Mouse (Mus musculus) brown adipose tissue, adult 24 weeks (tissue): ENCODE measurements around the gene Bhmt2. TPM values are rescaled to one million over a fixed set of nuclear protein-coding genes. Genes with fewer than 3 reads are reported as not detected.

Experiments
- H3K27ac ChIP-seq: fragments of 200-500 bp; replicated peaks from 2 replicates; pipeline ENCODE4 v1.5.1; 2012; ENCODE audit warnings: low read depth, mild to moderate bottlenecking, low read length
- H3K4me1 ChIP-seq: fragments of 200-500 bp; 2 replicates; pipeline ENCODE4 v1.6.1; 2012; ENCODE audit warnings: low read length, mixed read lengths; ENCODE audit not compliant: control insufficient read depth, insufficient read depth, insufficient read length
- H3K4me3 ChIP-seq: fragments of 200-500 bp; 2 replicates; pipeline ENCODE4 v1.5.1; 2012; ENCODE audit warnings: low read depth, mild to moderate bottlenecking, low read length, moderate library complexity; ENCODE audit not compliant: insufficient read depth
- polyA plus RNA-seq: library from polyadenylated mRNA; stranded (reverse); fragments of >200 nt; gene quantifications from 2 replicates; pipeline ENCODE4 v1.2.4, GENCODE M21; 2012; ENCODE audit not compliant: missing spikeins, insufficient read depth, insufficient read length

The Bhmt2 gene
- polyA plus RNA-seq = not detected in 2 replicates

DNA sequence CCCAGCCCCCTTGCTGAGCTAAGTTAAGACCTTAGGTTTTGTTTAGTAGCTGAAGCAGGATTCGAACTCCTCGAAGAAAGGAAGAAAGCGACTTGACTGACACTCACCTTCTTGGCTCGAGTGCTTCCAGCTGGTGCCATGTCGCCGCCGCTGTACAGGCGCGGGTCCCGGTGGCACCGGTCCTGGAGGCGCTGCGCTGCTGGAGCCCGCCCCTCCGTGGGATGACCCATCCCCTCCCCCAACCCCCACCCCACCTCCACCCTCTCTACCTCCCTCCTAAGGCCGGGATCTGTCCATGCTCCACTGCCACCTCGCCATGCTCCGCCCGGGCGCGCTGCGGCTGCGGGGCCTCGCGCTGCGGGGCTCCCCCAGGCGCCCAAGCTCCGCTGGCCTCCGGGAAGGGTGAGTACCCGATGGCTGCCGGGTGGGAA lies at the start of gene Bhmt2, which contains the start of gene Dmgdh:
Gene Bhmt2 (minus strand): TSS at position 172 of the 431 bp plus-strand sequence.
Gene Dmgdh (plus strand): TSS at position 303 of the 431 bp plus-strand sequence.
- Histone ChIP-seq H3K4me3 (no peak within 1 kb of the TSS), H3K4me1 (no peaks in the 10 kb centered on the region), H3K27ac (no peak within 1 kb of the TSS)

DNA sequence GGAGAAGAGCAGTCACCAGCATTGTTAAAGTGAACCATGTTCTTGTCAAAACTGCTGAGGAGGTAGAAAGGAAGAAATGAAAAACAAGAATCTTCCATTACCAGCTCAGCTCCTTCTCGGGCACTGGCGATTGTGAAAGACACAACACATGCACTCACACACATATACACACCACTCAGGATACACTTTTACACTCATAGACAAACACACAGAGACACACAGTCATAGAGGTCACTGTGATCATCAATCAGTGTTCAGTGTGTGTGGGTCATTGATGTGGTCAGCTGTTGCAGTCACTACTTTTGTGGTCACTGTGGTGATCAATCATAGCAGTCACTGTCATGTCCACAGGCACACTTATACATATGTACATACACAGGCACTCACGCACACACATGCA lies 49.4 kb upstream of the Bhmt2 start:
- H3K27ac ChIP-seq = no peak overlapping the region
- no peak overlapping the region for H3K4me3 ChIP-seq
- no peaks in the 10 kb centered on the region for H3K4me1 ChIP-seq

DNA sequence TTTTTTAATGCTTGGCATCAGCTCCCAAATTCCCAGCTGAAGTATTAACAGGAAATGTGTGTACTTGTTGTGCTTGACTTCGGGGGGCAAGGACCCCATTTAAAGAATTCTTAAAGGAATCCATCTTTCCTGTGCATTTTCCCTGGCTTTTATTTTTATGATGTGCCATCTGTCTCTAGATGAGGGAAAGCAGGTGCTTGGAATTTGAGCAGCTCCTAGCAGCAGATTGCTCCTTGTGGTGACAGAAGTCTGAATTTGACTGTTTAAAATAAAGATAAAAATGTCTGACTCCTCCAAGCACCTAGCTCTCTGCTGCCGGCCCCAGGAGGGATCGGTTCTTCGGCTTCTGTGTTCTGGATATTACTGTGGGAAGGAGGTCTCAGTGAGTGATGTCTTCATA lies 47.8 kb upstream of the Bhmt2 start:
- no peak overlapping the region for H3K4me3 ChIP-seq
- no peaks in the 10 kb centered on the region for H3K4me1 ChIP-seq
- H3K27ac ChIP-seq = no peak overlapping the region

DNA sequence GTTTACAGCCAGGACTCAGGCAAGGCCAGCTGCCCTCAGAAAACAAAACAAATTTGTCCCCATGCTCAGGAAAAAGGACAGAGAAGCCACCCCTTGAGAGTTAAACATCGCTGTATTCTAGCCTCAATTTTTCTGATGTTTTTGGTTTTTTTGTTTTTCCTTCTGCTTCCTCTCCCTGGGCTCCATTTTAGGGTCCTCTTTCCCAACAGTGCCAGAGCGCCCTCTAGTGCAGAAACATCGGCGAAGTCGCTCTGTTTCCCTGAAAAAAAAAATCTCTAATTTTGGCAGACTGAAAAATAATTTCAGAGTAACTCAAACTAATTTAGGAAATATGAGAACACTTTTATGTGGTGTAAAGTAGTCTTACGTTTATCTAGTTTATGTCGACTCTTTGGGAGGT lies 44.8 kb upstream of the Bhmt2 start:
- Histone ChIP-seq H3K27ac (no peak overlapping the region), H3K4me3 (no peak overlapping the region), H3K4me1 (no peaks in the 10 kb centered on the region)

DNA sequence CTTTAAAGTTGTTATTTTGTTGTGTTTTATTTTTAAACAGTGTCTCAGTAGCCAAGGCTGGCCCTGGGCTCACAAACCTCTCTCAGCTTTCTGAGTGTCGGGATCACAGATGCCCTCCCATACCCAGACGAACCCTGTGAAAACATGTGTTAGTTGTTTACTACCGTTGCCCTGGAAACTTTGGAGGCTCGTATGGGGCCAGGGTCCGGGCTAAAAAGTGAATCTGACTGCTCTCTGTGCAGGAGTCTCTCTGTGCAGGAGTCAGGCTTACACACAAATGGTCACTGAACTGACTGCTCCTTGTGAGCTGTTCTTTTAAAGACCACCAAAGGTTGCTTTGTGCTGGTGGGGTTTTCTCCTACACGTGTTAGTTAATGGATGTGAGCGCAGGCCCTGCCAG lies 43.0 kb upstream of the Bhmt2 start:
- Histone ChIP-seq H3K27ac (no peak overlapping the region), H3K4me3 (no peak overlapping the region), H3K4me1 (no peaks in the 10 kb centered on the region)

DNA sequence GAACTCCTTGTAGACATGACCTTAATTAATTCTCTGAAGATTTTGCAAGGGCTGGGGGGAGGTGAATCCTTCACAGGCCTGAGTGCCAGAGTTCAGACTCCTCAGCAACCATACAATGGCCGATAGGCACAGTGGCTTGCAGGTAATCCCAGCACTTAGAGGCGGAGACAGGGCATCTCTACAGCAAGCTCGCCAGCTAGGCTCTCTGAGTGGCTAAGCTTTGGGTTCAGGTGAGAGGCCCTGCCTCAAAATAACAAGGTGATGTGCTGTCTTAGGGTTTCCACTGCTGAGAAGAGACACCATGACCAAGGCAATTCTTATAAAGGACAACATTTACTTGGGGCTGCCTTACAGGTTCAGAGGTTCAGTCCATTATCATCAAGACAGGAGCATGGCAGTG lies 39.7 kb upstream of the Bhmt2 start:
- Histone ChIP-seq H3K4me1 (no peaks in the 10 kb centered on the region), H3K4me3 (no peak overlapping the region), H3K27ac (no peak overlapping the region)

DNA sequence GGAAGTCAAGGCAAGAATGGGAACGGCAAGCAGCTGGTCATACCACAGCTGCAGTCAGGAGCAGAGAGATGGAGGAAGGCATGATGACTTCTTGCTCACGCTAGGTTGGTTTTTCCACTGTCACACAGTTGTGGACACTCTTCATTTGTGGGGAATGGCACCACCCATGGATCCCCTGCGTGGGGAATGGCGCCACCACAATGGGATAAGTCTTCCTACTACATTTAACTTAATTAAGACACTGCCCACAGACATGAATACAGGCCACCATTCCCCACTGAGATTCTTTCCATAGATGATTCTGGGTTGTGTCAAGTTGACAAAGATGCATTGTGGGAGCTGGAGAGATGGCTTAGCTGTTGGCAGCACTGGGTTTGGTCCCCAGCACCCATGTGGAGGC lies 38.3 kb upstream of the Bhmt2 start:
- Histone ChIP-seq H3K4me3 (no peak overlapping the region), H3K27ac (no peak overlapping the region)

DNA sequence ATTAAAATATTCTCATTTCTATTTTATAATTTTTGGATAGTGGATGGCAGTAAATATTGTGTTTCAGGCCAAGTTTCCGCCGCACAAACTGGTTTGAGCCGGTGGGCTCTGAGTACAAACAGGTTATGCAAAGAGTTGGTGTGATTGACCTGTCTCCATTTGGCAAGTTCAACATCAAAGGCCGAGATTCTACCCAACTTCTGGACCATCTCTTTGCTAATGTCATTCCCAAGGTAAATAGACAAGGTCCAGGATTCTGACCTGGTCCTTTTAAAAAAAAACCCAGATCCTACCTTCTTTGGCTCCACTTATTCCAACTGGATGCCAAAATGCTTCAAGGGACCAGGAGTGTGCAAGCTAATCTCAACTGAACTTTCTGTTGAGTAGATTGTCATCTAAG lies 37.1 kb upstream of the Bhmt2 start:
- no peak overlapping the region for H3K27ac ChIP-seq
- H3K4me3 ChIP-seq = no peak overlapping the region
- H3K4me1 ChIP-seq = no peaks in the 10 kb centered on the region

More for the DNA sequence above, 38.3 kb upstream of the Bhmt2 start:
- no peaks in the 10 kb centered on the region for H3K4me1 ChIP-seq

DNA sequence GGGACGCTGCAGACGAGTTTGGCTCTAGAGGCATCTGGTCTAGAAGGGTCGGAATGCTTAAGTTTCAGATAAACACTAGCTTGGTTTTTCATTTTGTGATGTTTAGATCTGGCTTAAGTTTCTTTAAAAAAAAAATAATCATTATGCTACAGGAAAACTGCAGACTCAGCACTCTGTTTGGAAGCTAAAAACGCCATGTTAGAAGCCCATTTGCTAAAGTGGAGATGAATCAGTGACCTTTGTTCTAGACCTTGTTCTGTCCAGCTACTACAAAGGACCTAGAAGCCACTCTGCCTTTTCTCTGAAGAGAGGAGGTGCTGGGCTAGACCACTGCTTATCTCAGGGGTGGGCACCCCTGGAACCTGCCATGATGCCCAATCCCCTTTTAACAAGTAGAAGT lies 36.2 kb upstream of the Bhmt2 start:
- Histone ChIP-seq H3K27ac (no peak overlapping the region), H3K4me1 (no peaks in the 10 kb centered on the region), H3K4me3 (no peak overlapping the region)

DNA sequence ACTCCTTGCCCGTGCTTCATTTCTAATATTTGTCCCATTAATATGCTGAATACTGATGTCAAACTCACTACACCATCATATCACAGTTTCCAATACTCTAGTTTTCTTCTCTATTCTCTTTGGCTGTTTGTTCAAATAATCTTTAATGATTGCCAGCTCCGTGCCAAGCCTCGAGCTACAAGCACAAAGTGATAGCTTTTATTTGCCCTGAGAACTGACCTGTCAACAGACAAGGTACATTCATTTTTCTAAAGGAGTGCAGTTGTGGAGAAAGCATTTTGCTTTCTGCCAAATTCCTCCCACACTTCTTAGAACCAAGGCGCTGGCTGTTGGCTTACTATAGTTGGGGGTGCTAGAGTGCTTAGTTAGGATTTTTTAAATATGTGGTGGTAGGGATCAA lies 33.2 kb upstream of the Bhmt2 start:
- no peak overlapping the region for H3K4me3 ChIP-seq
- H3K27ac ChIP-seq = no peak overlapping the region
- H3K4me1 ChIP-seq = no peaks in the 10 kb centered on the region

DNA sequence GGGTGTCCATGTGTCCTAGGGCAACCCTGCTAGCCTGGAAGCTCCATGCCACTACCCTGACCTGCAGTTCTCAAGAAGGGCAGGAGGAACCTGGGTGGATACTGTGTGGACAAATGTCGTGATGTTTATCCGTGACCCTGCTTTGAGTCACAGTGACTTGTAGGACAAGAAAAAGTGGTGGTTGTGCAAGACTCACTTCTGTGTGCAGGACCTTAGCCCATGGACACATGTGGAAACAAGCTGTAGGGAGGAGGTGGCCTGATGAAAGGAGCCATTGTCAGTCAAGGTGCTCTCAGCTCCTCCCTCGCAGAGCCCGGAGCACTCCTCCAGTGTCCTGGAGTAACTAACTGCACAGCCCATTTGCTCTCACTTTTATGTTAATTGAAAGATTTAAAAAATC lies 31.6 kb upstream of the Bhmt2 start:
- Histone ChIP-seq H3K27ac (no peak overlapping the region), H3K4me1 (no peaks in the 10 kb centered on the region), H3K4me3 (no peak overlapping the region)

DNA sequence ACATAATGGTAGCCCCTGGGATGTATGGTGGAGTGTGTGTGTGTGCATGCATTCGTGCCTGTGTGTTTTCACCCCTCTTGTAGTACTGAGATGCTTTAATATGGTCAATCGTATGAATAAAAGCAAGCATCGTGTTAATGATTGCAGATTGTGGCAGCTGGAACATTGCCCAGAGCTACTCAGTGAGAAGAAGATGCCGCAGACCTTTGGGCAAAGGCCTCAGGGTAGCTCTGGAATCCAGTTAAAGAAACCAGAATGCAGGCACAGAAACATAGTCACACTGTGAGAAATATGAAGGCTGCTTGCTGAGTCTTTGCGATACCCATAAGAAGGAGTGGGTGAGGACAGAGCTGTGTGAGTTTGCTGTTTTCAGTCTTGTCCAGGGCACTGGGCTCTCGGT lies 24.8 kb upstream of the Bhmt2 start:
- H3K4me3 ChIP-seq = no peak overlapping the region
- no peak overlapping the region for H3K27ac ChIP-seq
- H3K4me1 ChIP-seq = no peaks in the 10 kb centered on the region

DNA sequence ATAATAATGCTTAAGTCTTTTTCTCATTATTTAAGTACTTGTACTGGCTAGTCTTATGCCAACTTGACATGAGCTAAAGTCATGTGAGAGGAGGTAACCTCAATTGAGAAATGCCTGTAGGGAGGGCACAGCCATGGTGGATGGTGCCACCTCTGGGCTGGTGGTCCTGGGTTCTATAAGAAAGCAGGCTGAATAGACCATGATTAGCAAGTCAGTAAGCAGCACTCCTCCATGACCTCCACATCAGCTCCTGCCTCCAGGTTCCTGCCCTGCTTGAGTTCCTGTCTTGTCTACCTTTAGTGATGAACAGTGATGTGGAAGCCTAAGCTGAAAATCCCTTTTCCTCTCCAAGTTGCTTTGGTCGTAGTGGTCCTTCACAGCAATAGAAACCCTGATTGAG lies 16.7 kb upstream of the Bhmt2 start:
- H3K4me1 ChIP-seq = no peaks in the 10 kb centered on the region
- no peak overlapping the region for H3K4me3 ChIP-seq
- no peak overlapping the region for H3K27ac ChIP-seq

DNA sequence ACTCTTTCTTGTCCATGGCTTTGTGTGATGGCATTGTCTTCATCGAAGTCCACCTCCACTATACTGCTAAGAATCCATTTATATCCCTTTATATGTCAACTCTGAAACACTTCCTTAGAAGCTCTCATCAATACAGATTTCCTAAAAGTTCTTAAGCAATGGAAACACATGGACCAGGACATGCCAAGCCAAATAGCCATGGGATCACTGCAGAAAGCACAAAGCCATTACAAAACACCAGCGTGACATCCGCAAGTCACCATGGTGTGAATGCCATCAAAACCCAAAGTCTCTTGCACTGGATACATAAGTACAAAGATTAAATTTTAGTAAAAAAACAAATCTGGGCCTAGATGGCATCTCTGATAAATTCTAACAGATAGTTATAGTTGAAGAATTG lies 15.5 kb upstream of the Bhmt2 start:
- Histone ChIP-seq H3K27ac (no peak overlapping the region), H3K4me1 (no peaks in the 10 kb centered on the region), H3K4me3 (no peak overlapping the region)

DNA sequence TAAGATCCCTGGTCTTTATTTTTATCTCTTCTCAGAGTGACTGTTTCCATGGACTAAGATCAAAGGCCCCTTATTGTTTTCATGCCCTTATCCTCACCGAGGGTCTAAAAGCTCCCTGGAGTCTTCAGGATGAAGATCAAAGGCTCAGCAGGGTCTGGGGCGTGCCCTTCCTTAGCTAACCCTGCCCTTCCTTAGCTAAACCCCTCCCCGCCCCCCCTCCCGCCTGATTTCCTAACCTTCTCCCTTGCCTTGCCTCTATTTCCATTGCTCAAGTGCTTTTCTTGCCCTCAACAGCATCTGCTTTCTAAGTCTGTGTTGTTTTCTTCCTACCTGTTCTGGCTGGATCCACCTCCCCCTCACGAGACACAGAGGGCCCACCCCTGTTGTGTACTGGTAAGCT lies 13.2 kb upstream of the Bhmt2 start:
- Histone ChIP-seq H3K4me3 (no peak overlapping the region), H3K4me1 (no peaks in the 10 kb centered on the region), H3K27ac (no peak overlapping the region)

DNA sequence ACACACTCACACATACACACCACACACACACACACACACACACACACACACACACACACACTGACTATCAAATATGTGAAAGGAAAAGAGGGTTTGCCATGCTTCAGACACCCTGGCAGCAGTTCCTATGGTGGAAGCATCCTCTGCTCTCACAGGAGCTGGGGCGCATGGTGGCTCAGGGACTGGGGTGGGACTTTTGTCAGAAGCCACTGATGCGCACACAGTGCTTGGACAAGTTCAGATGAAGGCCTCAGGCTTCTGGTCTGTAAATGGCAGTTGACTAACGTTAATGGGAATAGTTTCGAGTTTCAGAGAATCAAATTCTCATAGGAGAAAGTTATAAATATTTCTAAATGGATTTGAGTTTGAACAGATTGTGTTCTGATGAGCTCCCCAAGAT lies 11.1 kb upstream of the Bhmt2 start:
- Histone ChIP-seq H3K4me1 (no peaks in the 10 kb centered on the region), H3K4me3 (no peak overlapping the region), H3K27ac (no peak overlapping the region)

DNA sequence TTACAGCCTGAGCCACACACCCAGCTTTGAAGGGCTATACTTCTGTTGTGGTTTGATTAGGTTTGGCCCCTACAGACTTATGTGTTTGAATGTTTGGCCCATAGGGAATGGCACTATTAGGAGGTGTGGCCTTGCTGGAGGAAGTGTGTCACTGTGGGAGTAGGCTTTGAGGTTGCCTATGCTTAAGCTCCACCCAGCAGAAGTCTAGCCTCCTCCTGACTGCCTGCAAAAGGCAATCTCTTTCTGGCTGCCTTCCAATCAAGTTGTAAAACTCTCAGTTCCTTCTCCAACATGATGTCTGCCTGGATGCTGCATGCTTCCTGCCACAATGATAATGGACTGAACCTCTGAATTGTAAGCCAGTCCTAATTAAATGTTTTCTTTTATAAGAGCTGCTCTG lies 9.2 kb upstream of the Bhmt2 start:
- no peak overlapping the region for H3K27ac ChIP-seq
- H3K4me1 ChIP-seq = no peaks in the 10 kb centered on the region
- no peak overlapping the region for H3K4me3 ChIP-seq
